Mouse (Mus musculus): ENCODE measurements around the gene Tns2.
"Not testable (repeated sequence)": the region's sequence is repeated elsewhere in the genome, so short reads cannot be mapped to it uniquely, and the experiment has no call there.

The Tns2 gene

GRCm38 (mm10) chr15:102144274-102144711 lies 44.1 kb downstream of the Tns2 start, which contains the start of gene Igfbp6:
Gene Igfbp6 (plus strand): TSS chr15:102144362.
- DNase-seq, result no peak

GRCm38 (mm10) chr15:102144726-102145125 lies 44.5 kb downstream of the Tns2 start:
- DNase-seq, result no peak

GRCm38 (mm10) chr15:102145330-102145729 lies 45.1 kb downstream of the Tns2 start:
- no peak for DNase-seq

- no peak for DNase-seq
Measured at GRCm38 (mm10) chr15:102146089-102146488, 45.9 kb downstream of the Tns2 start.

- DNase-seq, result peak; percentile 36
Measured at GRCm38 (mm10) chr15:102146882-102147281, 46.7 kb downstream of the Tns2 start.

GRCm38 (mm10) chr15:102147674-102148402 lies 47.6 kb downstream of the Tns2 start:
- no peak for DNase-seq

- no peak for DNase-seq
Measured at GRCm38 (mm10) chr15:102149561-102149960, 49.3 kb downstream of the Tns2 start.

- no peak for DNase-seq
Measured at GRCm38 (mm10) chr15:102150301-102151135, 50.3 kb downstream of the Tns2 start, which contains the start of gene Soat2. Gene Soat2 (plus strand): TSS chr15:102150526.

DNA sequence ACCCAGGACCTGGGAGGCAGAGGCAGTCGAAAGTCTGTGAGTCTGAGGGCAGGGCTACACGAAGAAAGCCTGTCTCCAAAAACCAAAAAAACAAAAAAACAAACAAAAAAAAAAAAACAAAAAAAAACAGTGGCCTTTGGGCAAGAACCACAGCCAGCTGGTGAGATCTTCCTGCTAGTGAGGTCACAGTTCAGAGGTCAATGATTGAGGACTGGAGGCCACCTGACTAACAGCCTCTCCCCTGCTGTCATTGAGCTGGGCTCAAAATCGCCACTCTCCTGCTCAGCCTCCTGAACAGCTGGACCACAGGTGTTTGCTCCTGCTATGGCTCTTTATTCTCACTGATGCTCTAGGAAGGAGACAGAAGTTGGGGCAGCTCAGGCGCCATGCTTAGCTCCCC lies 52.4 kb downstream of the Tns2 start:
- no peak for DNase-seq

DNA sequence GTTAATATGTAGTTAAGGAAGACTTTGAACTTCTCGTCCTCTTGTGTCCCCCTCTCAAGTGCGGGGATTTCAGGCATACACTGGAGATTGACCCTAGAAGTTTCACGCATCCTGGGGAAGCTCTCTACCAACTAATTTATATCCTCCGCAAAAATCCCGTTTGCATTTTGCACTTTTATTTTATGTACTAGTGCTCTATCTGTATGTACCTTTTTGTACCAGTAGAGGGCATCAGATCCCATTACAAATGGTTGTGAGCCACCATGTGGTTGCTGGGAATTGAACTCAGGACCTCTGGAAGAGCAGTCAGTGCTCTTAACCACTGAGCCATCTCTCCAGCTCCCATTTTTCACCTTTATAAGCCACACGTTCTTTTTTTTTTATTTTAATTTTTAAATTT lies 54.8 kb downstream of the Tns2 start:
- DNase-seq, result not testable (repeated sequence)

- no peak for DNase-seq
Measured at GRCm38 (mm10) chr15:102156836-102157235, 56.6 kb downstream of the Tns2 start.

DNA sequence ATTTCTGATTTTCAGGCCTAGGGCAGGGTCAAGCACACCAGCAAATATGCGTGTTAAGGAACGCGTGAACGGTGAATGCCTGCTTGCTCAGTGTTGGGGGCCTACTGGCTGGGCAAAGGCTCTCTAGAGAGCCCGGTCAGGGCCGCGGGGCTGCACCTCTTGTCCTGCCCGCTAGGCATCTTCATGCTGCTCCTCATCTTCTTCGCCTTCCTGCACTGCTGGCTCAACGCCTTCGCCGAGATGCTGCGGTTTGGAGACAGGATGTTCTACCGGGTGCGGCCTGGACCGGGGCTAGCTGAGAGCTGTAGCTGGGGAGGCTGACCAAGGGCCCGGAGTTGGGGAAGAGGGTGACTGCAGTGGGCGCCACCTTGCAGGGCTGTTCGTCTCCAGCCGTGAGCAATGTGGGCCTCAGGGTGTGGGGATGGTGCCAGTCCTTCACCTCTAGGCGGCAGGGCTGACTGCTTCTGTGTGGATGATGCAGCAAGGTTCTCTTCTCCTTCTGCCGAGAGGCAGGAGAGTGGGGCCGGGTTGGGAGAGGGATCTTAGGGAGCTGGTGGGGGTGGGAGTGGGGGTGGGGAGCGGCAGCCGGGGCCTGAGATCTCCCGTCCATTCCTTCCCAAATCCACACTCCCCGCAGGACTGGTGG lies 60.3 kb downstream of the Tns2 start:
- no peak for DNase-seq

- DNase-seq, result no peak
Measured at GRCm38 (mm10) chr15:102163900-102164693, 63.9 kb downstream of the Tns2 start.

DNA sequence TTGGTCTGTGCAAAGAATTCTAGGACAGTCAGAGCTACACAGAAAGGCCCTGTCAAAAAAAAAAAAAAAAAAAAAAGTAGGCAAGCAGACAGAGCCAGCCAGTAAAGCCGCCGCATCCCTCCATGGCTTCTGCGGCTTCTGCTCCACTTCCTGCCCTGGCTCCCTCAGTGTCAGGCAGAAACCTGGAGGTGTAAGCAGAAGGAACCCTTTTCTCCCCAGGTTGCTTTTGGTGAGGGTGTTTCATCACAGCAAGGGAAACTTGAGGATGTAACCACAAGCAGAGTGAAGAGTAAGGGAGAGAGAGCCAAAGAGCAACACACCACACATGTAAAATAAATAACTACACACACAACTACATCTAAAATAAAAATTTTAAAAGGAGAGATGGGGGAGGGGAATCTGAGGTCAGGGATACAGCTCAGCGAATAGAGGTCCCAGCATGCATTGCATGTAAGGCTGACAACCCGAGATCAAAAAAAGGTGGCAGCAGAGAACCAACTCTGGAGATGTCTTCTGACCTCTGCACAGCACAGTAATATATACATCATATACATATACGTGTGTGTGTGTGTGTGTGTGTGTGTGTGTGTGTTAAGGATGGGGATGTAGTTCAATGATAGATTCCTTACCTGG lies 65.4 kb downstream of the Tns2 start:
- no peak for DNase-seq

All from cerebellum, adult 11-12 months (tissue).